Mouse (Mus musculus): ENCODE measurements at regions not wholly inside any gene's neighbourhood (a gene's known extent, or its start where the extent isn't known, plus 50 kb on each side); places are given as distances from the start of the nearest gene placed in this dataset.
"Not testable (repeated sequence)": the region's sequence is repeated elsewhere in the genome, so short reads cannot be mapped to it uniquely, and the experiment has no call there.

DNA sequence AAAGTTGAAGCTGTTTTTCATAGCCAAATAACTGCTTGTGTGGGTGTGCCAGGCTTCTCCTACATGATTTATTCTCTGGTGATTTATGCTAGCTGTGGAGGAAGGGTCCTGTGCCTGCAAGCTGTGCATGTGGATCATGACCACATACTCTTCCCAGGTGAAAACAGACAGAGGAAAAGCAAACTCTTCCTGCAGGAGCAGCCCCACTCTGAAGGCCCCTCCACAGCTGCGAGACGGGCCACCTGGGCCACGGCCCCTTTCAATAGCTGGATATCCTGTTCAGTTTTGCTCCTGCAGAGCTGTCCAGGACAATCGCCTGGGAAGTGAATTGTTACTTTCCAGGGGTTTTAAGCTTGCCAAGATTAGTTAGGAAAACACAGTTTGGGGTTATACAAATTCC, 722.3 kb upstream of the Marcks start:
- DNase-seq = no peak

DNA sequence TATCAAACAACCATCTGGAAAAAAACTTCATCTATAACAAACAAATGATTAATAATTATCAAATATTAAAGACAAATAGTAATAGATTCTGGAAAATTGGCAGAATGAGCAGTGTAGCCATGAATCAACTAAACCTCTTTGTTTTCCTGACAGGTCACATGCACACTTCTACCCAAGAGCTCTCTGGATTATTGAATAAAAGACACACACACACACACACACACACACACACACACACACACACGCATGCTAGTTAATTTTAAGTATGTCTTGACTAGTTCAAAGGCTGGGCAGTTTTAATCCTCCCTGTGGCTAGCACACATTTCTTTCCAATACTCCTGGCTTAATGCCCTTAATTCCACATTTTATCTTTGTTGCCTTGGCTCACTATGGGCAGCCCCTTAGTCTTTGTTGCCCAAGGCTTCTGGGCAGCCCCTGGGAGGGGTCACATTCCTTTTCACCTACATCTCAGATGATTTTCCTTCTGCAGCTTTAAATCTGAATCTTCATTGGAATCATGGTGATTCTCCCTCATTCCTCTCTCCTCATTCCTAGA, 710.6 kb upstream of the Marcks start:
- peak in 1 of 2 experiments; percentile 24 for DNase-seq

DNA sequence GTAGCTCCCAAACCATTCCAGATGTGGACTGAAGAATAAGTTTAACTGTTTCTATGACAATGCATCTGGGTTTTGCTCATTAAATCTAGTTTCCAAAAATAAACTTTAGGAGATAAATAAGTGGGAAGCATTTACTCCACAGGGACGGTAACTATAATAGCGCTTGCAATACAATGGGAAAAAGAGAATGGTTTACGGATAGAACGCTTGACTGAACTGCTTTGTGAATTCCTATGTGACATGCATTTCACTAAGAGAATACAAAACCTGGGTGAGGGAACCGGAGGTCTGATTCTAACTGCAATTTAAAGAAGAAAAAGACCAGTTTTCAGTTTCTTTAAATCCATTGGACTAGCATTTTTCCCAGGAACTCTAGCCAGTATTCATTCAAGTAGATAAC, 704.1 kb upstream of the Marcks start:
- no peak for DNase-seq

DNA sequence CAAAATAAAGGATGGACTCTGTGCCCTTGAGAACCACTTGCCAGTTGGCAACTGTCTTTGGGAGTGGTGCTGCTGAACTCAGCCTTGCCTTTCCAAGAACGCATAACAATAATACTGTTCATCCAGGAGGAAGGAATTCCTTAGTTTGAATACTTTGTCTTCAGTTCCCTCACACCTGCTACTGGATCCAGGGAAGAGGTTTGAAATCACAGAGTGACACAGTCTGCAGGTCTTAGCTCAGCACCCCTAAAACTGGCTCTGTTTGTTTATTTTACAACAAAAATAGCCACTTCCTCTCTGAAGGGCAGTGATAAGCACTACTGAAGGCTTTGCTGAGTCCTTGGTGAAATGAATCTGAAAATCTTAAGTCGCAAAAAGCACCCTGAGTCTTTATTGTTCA, 703.1 kb upstream of the Marcks start:
- no peak for DNase-seq

DNA sequence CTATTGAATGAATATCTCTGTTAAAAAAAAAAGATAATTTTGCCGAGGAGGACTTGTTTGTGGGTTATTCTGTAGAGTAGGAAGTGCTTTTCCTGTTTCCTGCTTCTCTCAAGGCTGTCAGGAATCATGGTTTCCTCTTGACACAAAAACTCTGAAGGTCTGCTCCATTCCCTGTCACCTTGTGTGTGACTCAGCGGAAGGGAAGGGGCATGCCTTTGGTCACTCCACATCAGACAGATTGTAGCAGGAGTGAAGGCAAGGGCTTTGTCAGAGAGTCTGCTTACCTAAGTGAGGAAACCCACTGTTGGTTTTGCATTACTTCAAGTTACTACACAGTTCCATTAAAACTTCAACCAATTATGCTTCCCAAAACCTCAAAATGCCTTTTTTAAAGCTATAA, 699.0 kb upstream of the Marcks start:
- DNase-seq = no peak

DNA sequence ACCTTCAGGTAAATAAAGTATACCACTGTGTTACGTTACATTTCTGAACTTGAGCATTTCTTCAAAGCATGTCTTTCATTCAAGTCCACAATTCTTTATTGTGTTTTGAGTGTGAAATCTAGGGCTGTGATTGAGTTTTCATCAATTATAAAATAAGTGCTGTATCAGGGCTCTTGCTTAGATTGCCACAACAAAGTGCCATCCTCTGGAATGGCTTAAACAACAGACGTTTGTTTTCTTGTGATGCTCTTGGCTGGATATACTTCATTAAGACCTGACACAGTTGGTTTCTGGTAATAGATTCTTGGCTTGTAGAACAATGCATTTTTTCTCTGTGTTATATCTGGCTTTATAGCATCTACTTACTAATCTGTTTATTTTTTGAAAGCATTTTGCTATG, 674.3 kb upstream of the Marcks start:
- no peak for DNase-seq

DNA sequence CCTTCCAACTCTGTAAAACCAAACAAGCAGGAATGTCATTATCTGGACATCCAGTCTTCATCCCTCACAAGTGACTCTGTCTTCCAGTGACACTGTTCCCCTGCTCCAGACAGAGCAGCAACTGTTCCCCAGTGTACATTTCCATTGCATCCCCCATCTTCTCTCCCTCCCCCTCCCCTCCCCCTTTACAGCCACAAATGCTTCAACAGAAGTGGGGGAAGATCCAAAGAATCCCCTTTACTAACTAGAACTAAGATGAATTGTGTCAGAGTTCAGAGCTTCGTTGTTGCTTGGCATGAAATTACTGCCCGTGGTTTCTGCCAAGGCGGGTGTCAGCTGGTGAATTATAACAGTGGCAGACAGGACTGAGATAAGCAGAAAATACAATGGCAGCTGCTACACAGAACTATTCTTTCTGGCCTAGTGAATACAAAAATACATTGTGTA, 673.7 kb upstream of the Marcks start:
- DNase-seq = peak; percentile 64 to 72

DNA sequence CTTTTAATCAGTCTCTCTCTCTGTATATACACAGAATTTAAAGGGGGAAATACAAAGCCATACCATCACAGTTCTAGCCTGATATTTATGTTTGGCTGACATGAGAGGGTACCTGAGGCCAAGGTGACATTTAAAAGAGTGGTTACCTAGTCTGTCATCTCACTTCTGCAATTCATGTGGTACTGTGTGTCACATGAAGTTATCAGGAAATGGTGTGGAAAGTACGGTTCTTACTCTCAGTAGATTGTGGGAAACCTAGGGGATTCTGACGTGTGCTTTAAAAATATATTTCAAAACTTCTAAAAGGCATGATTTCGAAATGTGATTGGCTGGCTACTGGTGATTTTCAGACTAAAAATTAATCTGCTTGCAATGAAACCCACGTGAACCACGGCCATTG, 673.1 kb upstream of the Marcks start:
- no peak for DNase-seq

DNA sequence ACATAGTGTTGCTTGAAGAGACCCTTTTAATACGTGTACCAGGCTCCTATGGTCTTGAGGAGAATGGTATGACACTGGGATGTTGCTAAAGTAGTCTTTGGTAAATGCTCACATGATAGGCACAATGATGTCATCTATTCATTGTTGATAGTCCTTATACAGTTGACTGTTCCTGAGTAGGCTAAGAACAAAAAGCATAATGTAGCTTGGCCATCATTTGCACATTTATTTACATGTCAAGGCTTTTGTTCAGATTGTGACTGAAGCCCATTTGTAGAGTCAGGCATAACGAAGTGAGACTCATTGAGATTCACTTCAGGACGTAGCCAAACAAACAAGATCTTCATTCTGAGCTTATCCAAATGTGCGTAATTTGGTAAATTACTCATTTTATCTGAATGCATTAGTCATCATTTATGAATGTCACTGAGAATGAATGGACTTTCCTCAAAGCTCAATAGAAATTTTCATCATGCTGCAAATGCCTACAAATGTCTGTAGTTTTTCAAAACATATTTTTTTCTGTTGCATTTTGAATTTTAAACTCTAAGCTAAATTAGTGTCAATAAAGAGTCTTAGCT, 664.6 kb upstream of the Marcks start:
- DNase-seq = no peak

DNA sequence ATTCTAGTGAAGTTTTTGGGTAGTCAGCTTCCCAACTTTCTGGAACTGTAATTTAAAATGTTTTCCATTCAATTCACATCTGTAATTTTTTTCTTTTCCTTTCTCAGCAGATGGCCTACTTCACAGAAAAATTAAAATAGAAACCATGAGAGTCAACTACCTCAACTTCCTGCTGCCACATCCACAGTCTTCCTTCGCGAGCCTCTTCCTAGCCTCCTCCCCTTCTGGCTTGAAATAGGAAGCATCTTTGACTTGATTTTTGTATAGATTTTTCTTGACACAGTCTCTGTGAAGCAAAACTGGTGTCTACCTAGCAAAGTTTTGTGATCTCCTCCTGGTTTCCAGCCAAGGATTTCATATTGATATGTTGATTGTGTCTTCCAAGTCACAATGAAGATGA, 660.7 kb upstream of the Marcks start:
- no peak for DNase-seq

DNA sequence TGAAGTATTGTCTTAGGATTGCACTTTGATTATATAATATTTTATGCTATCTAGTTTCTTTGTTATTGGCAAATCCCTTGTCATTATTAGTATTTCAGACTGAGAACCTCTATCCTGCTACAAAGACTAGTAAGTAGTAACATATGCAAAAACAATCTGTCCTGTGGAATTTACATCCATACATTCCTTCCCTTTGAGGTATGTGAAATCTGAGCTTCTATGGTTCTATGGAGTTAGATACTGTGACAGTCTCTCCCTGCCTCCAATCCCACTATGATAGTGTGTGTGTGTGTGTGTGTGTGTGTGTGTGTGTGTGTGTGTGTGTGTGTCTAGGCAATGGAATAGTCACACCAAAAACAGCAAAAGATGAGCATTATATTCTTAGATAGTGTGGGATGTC, 659.6 kb upstream of the Marcks start:
- DNase-seq = no peak

DNA sequence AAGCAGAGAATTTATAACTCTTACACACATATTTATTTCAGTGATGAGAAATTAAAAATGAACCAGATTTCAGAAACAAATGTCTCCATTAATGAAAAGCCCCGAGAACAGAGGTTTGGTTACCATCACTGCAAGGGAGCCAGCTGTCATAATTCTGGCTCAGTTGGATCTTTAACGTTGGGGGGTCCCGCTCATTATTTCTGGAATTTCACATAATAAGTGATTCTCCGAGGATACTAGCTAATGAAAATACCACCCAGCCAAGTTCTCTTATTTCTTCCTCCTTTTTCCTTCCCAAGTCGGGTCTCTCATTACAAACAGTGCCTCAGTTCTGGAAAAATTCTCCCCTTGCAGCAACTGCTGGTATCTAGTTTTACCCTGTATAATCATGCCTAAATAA, 659.0 kb upstream of the Marcks start:
- no peak for DNase-seq

DNA sequence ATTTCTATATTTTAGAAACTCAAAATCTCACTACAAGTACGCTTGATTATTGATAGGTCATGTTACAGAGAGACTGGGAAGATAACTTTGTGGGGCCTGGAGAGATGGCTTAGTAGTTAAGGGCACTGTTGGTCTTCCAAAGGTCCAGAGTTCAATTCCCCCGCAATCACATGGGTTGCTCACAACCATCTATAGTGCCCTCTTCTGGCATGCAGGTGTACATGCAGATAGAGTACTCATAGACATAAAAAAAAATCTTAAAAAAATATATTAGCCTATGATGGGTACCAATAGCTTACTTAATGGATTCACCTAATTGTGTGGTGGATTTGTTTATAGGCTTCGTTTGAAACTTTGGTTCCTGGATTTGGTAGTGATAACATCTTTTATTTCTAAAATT, 654.2 kb upstream of the Marcks start:
- no peak for DNase-seq

DNA sequence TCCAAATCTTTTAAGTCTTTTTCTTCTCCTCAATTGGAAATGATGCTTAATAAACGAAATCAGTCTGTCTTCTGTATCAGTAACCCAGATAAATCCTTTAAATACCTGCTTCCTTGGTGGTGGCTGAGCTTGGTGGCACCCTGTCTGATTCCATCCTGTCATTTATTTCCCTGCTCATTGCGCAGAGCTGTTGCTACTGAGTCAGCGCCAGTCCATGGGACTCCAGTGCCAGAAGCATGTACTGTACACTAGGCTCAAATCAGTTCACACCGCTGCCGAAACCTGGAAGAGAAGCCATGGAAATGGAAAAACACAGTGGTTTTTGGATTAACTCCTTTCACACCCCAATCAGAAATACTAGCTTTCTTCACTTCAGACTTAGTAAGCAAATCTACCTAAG, 649.3 kb upstream of the Marcks start:
- DNase-seq = peak; percentile 80 to 82

DNA sequence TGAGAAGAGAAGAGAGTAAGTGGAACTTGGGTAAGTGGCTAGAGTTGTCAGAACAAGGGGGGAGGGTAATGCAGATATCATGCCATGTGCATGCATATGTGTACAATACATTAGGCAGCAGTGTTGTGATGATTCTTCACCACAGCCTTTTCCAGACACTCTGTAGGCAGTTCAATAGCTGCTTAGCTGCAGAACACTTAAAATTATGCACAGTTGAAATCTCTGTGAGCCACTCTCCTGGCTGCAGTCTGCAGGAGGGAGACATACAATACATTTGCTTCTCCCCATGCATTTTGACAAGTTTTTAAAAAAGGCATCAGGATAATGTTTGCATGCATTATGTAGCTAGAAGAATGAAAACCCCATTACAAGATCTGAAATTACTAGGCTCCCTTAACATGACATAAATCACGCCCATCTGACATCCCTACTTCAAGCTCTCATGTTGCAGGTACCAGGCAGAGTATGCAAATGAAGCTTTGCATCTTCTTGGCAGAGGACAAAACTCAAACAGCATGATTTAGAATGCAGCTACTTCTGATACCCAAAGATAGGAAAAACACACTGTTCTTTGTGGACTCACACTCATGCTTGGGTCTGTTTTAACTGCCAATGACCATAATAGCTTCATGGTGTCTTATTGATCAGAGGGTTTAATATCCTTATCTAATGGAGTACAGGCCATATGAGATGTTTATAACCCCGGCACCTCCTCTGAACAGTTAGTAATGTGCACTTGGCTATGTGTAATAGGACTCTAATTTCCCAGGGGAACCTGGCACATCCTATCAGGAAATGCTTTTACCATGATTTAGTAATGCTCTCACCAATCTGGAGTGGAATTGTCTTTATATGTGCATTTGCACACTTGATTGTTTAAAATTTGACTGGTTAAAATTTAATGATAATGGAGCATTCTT, 640.9 kb upstream of the Marcks start:
- DNase-seq = no peak

DNA sequence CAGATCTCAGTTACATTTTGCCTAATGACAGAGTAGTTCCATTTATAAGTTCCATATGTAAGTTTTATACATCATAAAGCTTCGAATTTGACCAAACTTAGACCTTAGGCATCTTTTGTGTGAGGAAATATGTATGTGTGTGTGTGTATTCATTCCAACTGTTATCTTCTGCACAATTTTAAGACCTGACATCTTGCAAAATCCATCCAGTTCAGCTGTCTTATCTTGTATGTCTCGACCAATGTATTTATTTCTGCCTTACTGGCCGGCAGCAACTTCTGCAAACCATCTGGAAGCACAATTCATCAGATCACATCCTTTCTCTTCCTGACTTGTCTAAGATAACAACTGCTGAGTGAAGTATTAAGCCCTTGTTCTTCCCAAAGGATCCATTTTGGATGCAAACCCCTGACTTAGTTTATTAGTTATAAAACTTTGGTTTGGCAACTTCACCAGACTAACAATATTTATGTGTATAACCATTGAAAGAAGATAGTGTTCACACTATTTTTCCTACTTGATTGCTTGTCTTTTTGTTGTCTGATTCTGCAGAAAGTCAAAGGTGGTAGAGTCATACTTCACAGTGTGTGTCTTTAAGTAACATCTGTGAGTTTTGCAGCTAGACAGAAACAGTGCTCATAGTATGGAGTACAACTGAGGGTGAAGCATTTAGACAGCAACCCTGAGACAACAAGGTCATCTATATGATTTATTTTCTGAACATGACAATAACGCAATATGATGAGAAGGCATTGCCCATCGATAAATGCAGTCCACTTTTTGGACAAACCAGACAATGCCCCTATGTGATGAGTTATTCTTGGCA, 622.0 kb upstream of the Marcks start:
- no peak for DNase-seq

DNA sequence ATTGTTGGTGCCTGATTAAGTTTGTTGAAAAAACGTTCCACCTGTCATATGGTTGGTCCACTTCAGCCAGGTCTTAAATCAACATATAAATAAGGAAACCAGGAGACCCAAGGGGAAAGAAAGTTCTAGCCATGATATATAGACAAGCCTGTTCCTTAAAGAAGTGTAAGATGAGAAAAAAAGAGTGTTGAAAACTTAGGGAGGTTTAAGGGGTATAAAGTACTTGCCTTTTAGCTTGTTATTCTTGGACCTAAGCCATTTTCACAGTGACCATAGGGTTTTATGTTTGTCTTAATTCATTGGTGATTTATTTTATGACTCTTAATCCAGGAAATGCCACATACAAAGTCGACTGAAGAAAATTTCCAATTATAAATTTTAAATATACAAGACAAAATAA, 602.9 kb upstream of the Marcks start:
- DNase-seq = no peak

DNA sequence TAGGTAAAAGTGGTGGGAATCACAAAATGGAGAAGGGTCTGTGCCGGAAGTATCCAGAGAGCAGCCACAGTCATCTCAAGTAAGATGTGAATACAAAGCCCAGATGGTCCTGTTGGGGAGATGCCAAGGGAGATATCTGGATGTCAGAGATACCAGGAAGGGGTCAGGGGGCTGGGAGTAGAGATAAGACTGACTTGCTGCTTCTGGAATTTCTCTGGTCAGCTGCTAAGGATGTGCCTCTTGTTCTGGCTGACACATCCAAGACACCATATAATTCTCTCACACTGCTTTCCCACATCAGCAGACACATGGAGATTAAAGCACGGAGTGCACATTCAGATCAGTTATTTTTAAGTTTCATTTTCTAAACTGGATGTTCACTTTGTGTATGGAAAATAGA, 600.3 kb upstream of the Marcks start:
- DNase-seq = peak in 1 of 2 experiments; percentile 5

DNA sequence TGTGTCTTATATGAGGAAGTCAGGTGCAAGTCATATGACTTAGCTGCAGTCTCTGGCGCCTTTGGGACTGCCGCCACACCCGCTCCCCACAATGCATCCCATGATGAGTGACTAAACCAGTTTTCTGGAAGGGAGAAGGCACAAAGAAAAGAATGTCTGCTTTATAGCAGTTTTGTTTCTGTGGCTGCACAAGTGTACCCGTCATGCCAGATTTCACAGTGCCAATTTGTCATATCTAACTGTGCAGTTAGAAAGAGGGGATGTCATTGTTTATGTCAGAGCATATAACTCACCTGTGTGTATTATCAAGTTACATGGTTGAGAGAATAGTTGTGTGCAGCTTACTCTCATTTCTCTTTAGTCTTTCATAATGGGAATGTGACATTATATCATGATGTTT, 586.9 kb upstream of the Marcks start:
- no peak for DNase-seq

DNA sequence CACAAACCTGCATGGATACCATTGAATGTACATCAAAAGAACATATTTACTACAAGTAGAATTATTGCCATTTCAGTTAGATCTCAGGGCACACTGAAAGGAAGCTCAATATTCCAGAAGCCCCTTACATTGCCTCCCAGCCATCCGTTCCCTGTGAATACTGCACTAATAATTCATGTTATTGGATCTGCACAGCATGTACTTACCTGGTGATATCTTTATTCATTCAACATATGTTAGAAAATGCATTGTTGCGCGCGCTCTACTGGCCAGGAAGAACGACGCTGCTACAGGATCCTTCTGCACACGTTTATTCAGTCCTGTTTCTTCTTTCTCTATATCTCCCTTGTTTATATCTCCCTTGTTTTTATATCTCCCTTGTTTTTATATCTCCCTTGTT, 586.3 kb upstream of the Marcks start:
- DNase-seq = not testable (repeated sequence)

DNA sequence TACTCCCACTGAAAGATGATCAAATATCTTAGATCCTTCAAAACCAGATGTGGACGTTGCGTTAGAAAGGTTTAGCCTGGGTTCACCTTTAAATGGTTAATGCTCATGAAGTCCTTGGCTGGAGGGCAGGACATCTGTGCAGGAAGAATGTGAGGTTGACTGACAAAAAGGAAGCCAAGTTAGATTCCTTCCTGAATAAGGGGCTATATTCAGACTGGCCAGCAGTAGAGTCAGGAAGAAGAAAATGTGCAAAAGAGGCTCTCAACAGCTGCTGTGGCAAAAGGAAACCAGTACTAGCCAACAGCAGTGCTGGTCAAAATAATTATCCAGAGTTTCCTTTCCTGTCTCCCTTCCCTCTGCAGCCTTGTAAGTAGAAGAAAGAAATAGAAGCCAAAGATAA, 582.0 kb upstream of the Marcks start:
- DNase-seq = no peak

DNA sequence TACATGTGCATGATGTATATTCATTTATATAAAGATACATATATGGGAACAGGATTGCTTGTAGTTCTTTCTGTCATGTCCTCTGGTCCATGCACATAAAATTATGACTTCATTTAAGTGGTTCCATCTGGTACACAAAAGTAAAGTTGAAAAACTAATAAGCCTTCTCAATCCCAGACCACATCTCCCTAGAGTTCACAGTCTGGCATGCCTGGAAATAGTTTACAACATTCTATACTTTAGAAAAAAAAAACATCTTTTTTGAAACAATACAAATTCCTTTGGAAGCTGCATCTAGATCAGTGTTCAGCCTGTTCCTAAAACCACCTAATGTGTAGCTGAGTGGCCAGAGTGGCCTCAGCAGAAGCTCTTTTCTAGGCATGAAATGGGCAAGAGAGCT, 578.2 kb upstream of the Marcks start:
- no peak for DNase-seq

DNA sequence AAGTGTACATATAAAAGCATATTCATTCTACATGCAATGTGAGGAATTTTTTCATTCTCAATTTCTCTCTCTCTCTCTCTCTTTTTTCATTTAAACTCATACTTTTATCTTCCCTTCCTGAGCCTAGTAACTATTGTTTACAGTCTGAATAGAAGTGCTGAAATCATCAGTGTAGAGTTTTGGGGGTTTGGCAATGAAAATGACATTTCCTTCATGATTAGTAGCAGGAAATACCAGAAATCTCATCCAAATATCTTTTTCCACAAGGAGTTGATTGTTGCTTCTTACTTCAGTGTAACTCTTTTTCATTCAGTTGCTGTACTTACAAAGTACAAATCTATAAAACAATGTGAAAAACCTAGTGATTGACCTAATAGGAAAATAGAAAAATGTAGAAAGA, 572.7 kb upstream of the Marcks start:
- DNase-seq = no peak

All from cerebellum, postnatal 14 days (tissue).